Mouse (Mus musculus): ENCODE data around the gene Tbc1d14.

- TF ChIP-seq POLR2A (IDR thresholded peaks at IDR 0.05; ENCODE audit: borderline replicate concordance, control insufficient read depth, low read depth, low read length) (no peak), CTCF (IDR thresholded peaks at IDR 0.05; ENCODE audit: control insufficient read depth, insufficient read depth, low read length) (no peak)
These were observed 5.8 kb upstream of the Tbc1d14 start for GRCm38 (mm10) chr5:36598883-36599282.

Measured in bone marrow, adult 2 months (tissue).